Mouse (Mus musculus): ENCODE data around the gene Plb1. TPM values are rescaled to one million over a fixed set of nuclear protein-coding genes. Genes with fewer than 3 reads are reported as not detected.
A peak's percentile ranks its signal among the peaks of the same experiment; 100 is the strongest.

Gene Plb1
- not detected in 2 replicates for polyA plus RNA-seq (2012; ENCODE audit: insufficient read depth, insufficient read length, missing spikeins)

- H3K27ac ChIP-seq (replicated peaks; ENCODE audit: low read depth, low read length): no peak within 1 kb of the TSS
- H3K4me1 ChIP-seq (ENCODE audit: control insufficient read depth, insufficient read depth, insufficient read length, low read length): no peaks in the 10 kb centered on the region
- H3K4me3 ChIP-seq (ENCODE audit: insufficient read depth, low read depth, low read length): no peak within 1 kb of the TSS
Observed at GRCm38 (mm10) chr5:32232474-32232873, at the start of gene Plb1. Gene Plb1 (plus strand): TSS chr5:32232708.

- Histone ChIP-seq H3K27ac (replicated peaks; ENCODE audit: low read depth, low read length) (no peak overlapping the region), H3K4me3 (ENCODE audit: insufficient read depth, low read depth, low read length) (no peak overlapping the region), H3K4me1 (ENCODE audit: control insufficient read depth, insufficient read depth, insufficient read length, low read length) (0 out of 2 replicates have a peak, but pooled peaks cover 2% of the 10 kb centered on the region)
Observed at GRCm38 (mm10) chr5:32182885-32183629, 49.5 kb upstream of the Plb1 start.

GRCm38 (mm10) chr5:32187717-32188116, 44.8 kb upstream of the Plb1 start:
- no peak overlapping the region for H3K4me3 ChIP-seq (ENCODE audit: insufficient read depth, low read depth, low read length)
- H3K27ac ChIP-seq (replicated peaks; ENCODE audit: low read depth, low read length): no peak overlapping the region
- H3K4me1 ChIP-seq (ENCODE audit: control insufficient read depth, insufficient read depth, insufficient read length, low read length): peaks cover 5% of the 10 kb centered on the region; the same call in 1 of the 2 replicates

DNA sequence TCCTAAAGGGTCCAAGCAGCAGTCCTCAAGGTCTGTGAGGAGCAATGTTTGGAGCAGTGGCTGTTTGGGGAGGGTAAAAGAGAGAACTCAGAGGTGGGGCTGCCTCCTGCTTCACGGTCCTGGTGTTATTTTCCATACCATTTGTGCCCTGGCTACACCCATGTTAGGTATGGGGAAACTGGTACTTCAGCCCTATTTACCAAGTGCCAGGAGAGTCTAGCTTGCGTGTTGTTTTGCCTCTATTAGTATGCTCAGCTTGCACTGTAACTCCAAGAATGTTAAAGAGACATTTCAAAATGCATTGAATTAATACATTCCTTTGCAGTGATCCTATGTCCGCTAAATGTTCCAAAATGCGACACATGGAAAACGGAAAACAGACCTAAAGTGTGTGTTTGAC, 41.2 kb upstream of the Plb1 start:
- Histone ChIP-seq H3K4me1 (ENCODE audit: control insufficient read depth, insufficient read depth, insufficient read length, low read length) (peaks cover 3% of the 10 kb centered on the region; the same call in 1 of the 2 replicates), H3K4me3 (ENCODE audit: insufficient read depth, low read depth, low read length) (no peak overlapping the region), H3K27ac (replicated peaks; ENCODE audit: low read depth, low read length) (no peak overlapping the region)

DNA sequence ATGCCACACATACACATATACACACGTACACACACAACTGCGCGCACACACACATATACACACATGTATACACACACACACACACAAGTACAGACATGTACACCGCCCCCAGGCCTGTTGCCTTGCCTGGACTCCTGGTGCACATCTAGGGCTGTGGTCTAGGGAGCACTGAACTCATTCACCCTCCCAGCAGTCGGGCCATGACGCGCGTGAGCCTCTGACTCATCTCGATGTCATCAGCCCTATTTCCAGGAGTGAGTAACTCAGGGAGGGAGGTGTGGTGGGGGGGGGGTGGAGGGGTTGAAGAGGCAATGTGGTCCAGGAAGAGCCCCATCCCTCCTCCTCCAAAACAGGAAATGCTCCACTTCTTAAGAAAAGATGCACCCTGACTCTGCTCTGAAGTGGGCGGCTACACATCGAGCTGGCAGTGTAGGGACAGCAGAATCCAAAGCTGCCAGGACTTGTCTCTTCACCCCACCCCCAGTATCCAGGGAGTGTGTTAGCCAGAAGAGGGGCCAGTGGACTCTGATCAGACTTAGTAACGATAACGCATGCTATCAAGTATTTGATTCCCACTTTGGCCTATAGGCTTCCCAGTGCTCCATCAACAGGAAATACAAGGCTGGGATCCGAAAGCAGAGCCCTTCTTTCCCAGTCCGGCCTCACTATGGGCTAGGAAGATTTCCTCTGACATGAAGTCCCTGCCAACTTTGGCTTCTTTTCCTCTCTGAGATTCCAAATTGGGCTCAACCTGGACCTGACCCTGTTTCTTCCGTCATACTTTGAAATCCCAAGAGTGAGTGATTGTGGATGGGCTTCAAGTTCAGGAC, 40.3 kb upstream of the Plb1 start:
- Histone ChIP-seq H3K4me1 (ENCODE audit: control insufficient read depth, insufficient read depth, insufficient read length, low read length) (peaks cover 3% of the 10 kb centered on the region; the same call in 1 of the 2 replicates), H3K27ac (replicated peaks; ENCODE audit: low read depth, low read length) (peak overlapping the region; percentile 26), H3K4me3 (ENCODE audit: insufficient read depth, low read depth, low read length) (no peak overlapping the region)

- H3K4me1 ChIP-seq (ENCODE audit: control insufficient read depth, insufficient read depth, insufficient read length, low read length): peaks cover 3% of the 10 kb centered on the region; the same call in 1 of the 2 replicates
- no peak overlapping the region for H3K27ac ChIP-seq (replicated peaks; ENCODE audit: low read depth, low read length)
- no peak overlapping the region for H3K4me3 ChIP-seq (ENCODE audit: insufficient read depth, low read depth, low read length)
Observed at GRCm38 (mm10) chr5:32194236-32194635, 38.3 kb upstream of the Plb1 start.

- H3K27ac ChIP-seq (replicated peaks; ENCODE audit: low read depth, low read length): 0 out of 2 replicates have a peak overlapping the region, but pooled peaks have one; percentile 19
- no peak overlapping the region for H3K4me3 ChIP-seq (ENCODE audit: insufficient read depth, low read depth, low read length)
- peaks cover 3% of the 10 kb centered on the region; the same call in 1 of the 2 replicates for H3K4me1 ChIP-seq (ENCODE audit: control insufficient read depth, insufficient read depth, insufficient read length, low read length)
Observed at GRCm38 (mm10) chr5:32195857-32196609, 36.5 kb upstream of the Plb1 start.

- Histone ChIP-seq H3K27ac (replicated peaks; ENCODE audit: low read depth, low read length) (no peak overlapping the region), H3K4me3 (ENCODE audit: insufficient read depth, low read depth, low read length) (no peak overlapping the region), H3K4me1 (ENCODE audit: control insufficient read depth, insufficient read depth, insufficient read length, low read length) (no peaks in the 10 kb centered on the region)
Observed at GRCm38 (mm10) chr5:32197698-32198097, 34.8 kb upstream of the Plb1 start.

- H3K27ac ChIP-seq (replicated peaks; ENCODE audit: low read depth, low read length): no peak overlapping the region
- H3K4me1 ChIP-seq (ENCODE audit: control insufficient read depth, insufficient read depth, insufficient read length, low read length): no peaks in the 10 kb centered on the region
- no peak overlapping the region for H3K4me3 ChIP-seq (ENCODE audit: insufficient read depth, low read depth, low read length)
Observed at GRCm38 (mm10) chr5:32199136-32199535, 33.4 kb upstream of the Plb1 start.

DNA sequence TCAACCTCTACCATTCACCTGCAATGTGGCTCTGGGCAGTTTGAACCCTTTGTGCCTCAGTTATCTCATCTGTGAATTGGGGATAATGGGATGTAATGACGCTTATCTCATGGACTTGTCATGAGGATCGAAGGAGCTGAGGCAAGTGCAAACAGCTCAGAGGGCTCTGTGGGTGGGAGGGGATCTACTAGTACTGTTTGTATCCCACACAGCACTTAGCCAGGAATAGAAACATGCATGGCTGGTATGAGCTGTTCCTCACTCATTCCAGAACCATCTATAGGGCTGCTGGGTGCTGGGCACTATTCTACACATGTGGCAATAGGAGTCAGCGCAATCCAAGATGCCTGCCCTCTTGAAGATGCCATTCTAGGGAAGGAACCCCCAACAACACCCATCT, 32.9 kb upstream of the Plb1 start:
- Histone ChIP-seq H3K27ac (replicated peaks; ENCODE audit: low read depth, low read length) (no peak overlapping the region), H3K4me3 (ENCODE audit: insufficient read depth, low read depth, low read length) (no peak overlapping the region), H3K4me1 (ENCODE audit: control insufficient read depth, insufficient read depth, insufficient read length, low read length) (no peaks in the 10 kb centered on the region)

- H3K27ac ChIP-seq (replicated peaks; ENCODE audit: low read depth, low read length): no peak overlapping the region
- H3K4me3 ChIP-seq (ENCODE audit: insufficient read depth, low read depth, low read length): no peak overlapping the region
Observed at GRCm38 (mm10) chr5:32204653-32205052, 27.9 kb upstream of the Plb1 start.

DNA sequence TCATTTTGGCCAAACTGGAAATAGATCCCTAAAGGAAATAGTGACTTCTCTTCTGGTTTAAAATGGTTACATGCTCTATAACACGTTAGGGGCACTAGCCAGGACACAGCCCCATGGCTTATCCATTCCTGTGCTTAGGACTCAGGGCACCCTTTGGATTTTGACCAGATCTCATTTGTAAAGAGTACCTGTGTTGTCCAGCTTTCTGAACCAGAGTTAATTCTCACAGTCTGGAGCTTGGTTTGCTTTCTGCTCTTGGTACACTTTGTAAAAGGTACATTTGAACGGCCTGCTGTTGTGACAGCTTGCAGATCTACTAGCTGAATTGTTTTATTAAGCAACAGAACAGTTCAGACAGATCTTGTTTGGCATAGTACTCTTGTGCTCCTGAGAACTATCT, 25.8 kb upstream of the Plb1 start:
- Histone ChIP-seq H3K4me1 (ENCODE audit: control insufficient read depth, insufficient read depth, insufficient read length, low read length) (no peaks in the 10 kb centered on the region; the same call in 1 of the 2 replicates), H3K27ac (replicated peaks; ENCODE audit: low read depth, low read length) (no peak overlapping the region)

More at GRCm38 (mm10) chr5:32204653-32205052, 27.9 kb upstream of the Plb1 start:
- no peaks in the 10 kb centered on the region for H3K4me1 ChIP-seq (ENCODE audit: control insufficient read depth, insufficient read depth, insufficient read length, low read length)

GRCm38 (mm10) chr5:32208460-32208859, 24.0 kb upstream of the Plb1 start:
- Histone ChIP-seq H3K4me1 (ENCODE audit: control insufficient read depth, insufficient read depth, insufficient read length, low read length) (no peaks in the 10 kb centered on the region; the same call in 1 of the 2 replicates), H3K4me3 (ENCODE audit: insufficient read depth, low read depth, low read length) (no peak overlapping the region)

More for the DNA sequence above, 25.8 kb upstream of the Plb1 start:
- no peak overlapping the region for H3K4me3 ChIP-seq (ENCODE audit: insufficient read depth, low read depth, low read length)

DNA sequence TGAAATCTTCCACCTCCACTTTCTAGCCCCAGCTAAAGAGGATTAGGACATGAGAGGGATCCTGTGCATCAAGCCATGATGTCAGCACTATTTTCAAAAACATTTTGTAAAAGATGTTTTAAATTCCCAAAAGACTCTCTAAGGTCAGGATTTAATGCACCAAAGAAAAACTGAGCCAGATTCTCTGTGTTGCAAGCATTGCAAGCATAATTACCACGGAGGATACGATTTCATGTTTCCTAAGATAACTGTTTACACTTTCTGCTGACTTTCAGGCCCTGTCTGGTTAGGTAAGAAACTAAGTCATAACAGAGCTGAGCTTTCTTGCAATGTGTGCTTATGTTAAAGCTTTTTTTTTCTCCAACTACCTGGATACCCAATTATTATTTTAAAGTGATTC, 21.5 kb upstream of the Plb1 start:
- Histone ChIP-seq H3K4me1 (ENCODE audit: control insufficient read depth, insufficient read depth, insufficient read length, low read length) (no peaks in the 10 kb centered on the region; the same call in 1 of the 2 replicates), H3K4me3 (ENCODE audit: insufficient read depth, low read depth, low read length) (no peak overlapping the region), H3K27ac (replicated peaks; ENCODE audit: low read depth, low read length) (no peak overlapping the region)

More at GRCm38 (mm10) chr5:32208460-32208859, 24.0 kb upstream of the Plb1 start:
- H3K27ac ChIP-seq (replicated peaks; ENCODE audit: low read depth, low read length): no peak overlapping the region

- no peaks in the 10 kb centered on the region; the same call in 1 of the 2 replicates for H3K4me1 ChIP-seq (ENCODE audit: control insufficient read depth, insufficient read depth, insufficient read length, low read length)
Observed at GRCm38 (mm10) chr5:32213746-32214145, 18.8 kb upstream of the Plb1 start.

More at GRCm38 (mm10) chr5:32213746-32214145, 18.8 kb upstream of the Plb1 start:
- Histone ChIP-seq H3K4me3 (ENCODE audit: insufficient read depth, low read depth, low read length) (no peak overlapping the region), H3K27ac (replicated peaks; ENCODE audit: low read depth, low read length) (no peak overlapping the region)
